Mouse (Mus musculus): Measurements from ENCODE around the gene Slc25a35. TPM values are rescaled to one million over a fixed set of nuclear protein-coding genes. Genes with fewer than 3 reads are reported as not detected.
"Not testable (repeated sequence)": the region's sequence is repeated elsewhere in the genome, so short reads cannot be mapped to it uniquely, and the experiment has no call there.

Slc25a35 gene
- total RNA-seq, 2 experiments from 2014 or later, result 5.8 to 5.9 TPM

GRCm38 (mm10) chr11:69003592-69003991 lies 35.7 kb downstream of the Slc25a35 start:
- peak in 1 of 2 experiments; percentile 39 for DNase-seq (ENCODE audit: low spot score in 2 of 2)

- no peak for DNase-seq (ENCODE audit: low spot score in 2 of 2)
Measured at GRCm38 (mm10) chr11:69005193-69005592, 37.3 kb downstream of the Slc25a35 start.

- DNase-seq (ENCODE audit: low spot score in 2 of 2), result not testable (repeated sequence)
Measured at GRCm38 (mm10) chr11:69006575-69006974, 38.6 kb downstream of the Slc25a35 start.

DNA sequence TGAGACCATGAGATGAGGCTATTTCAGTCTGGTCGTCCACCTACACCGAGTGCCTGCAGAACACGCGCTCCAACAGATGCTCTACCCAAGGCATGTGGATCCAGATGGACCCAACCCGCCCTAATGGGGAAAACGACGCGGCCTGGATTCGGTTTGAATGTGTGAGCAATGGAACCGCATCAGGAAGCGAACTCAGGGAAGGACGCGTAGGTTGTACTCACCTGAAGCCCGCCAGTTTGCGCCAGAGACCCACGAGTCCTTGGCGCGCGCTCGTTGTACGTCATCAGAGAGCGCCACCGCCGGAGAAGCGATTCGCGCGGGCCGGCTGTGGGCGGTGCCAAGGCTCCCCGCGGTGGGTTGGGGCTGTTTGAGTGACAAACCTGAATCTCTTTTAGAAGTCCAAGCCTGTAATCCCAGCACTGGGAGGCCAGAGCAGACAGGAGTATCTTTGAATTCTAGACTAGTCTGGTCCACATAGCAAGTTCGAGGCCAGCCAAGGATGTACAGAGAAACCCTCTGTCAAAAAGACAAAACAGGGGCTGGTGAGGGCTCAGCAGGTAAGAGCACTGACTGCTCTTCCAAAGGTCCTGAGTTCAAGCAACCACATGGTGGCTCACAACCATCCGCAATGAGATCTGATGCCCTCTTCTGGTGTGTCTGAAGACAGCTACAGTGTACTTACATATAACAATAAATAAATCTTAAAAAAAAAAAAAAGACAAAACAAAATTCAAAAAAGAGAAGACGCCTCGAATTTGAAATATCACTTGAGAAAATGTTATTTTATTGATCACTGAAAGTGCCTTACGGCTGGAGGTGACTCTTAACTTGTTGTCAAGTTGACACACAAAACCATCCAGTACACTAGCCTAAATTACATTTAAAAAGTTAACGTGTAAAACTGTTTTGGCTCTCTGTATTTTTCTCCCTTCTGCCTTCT lies 40.5 kb downstream of the Slc25a35 start, which contains the start of gene Pfas:
Gene Pfas (minus strand): TSS at position 279 of the 940 bp plus-strand sequence.
- peak; percentile 84 to 87 for DNase-seq (ENCODE audit: low spot score in 2 of 2)

DNA sequence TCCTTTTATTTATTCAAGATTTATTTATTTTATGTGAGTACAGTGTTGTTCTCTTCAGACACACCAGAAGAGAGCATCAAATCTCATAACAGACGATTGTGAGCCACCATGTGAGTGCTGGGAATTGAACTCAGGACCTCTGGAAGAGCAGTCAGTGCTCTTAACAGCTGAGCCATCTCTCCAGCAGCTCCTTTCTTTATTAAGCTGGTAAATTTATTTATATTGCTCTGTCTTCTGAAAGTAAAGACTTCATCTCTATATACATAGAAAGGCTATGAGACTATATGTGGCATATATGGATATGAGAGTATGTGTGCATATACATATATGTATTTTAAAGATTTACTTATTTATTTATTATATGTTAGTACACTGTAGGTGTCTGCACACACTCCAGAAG lies 41.6 kb downstream of the Slc25a35 start:
- no peak for DNase-seq (ENCODE audit: low spot score in 2 of 2)

GRCm38 (mm10) chr11:69010400-69011323 lies 42.7 kb downstream of the Slc25a35 start:
- no peak for DNase-seq (ENCODE audit: low spot score in 2 of 2)

DNA sequence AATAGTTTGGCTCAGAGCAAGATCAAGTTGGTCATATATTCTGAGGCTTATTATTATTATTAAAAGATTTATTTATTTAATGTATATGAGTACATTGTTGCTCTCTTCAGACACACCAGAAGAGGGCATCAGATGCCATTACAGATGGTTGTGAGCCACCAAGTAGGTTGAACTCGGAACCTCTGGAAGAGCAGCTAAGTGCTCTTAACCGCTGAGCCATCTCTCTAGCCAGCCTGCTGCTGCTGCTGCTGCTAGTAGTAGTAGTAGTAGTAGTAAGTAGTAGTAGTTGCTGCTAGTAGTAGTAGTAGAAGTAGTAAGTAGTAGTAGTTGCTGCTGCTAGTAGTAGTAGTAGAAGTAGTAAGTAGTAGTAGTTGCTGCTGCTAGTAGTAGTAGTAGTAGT lies 43.5 kb downstream of the Slc25a35 start:
- not testable (repeated sequence) for DNase-seq (ENCODE audit: low spot score in 2 of 2)

- peak; percentile 32 to 72 for DNase-seq (ENCODE audit: low spot score in 2 of 2)
Measured at GRCm38 (mm10) chr11:69012071-69012601, 44.2 kb downstream of the Slc25a35 start.

DNA sequence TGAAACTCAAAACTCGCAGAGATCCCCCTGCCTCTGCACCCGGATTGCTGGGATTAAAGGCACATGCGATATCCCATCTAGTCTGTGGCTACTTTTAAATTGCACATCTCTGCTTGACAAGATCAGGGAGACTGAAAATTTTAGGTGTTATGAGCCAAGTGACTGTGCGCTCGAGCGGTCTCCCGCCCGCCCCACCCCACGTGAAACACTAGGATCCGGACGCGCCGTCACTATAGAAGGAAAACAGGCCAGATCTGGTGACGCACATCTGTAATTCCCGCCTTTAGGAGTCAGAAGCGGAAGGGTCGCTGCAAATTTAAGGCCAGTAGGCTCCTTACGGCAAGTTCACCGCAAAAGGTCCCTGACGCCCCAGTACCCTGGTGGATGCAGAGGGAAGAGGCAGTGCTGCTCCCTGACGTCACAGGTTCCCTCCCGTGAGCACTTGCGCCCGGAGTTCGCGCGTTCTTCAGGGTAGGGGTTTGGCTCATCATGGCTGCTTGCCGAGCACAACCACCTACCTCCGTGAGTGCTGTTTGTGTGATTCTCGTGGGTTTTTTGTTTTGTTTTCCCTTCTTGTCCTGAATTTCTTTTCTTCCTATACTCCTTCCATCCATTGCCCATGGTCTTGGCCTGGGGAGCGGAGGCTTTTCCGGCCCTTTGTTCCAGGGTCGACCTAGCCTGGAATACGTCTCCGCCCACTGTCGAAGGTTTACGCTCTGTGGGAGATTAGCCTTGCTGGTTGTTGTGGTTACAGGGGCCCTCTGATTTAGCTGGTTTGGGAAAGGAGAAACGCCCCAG lies 47.9 kb downstream of the Slc25a35 start, which contains the start of gene Ctc1:
Gene Ctc1 (plus strand): TSS at position 268 of the 798 bp plus-strand sequence.
- peak; percentile 68 to 82 for DNase-seq (ENCODE audit: low spot score in 2 of 2)

DNA sequence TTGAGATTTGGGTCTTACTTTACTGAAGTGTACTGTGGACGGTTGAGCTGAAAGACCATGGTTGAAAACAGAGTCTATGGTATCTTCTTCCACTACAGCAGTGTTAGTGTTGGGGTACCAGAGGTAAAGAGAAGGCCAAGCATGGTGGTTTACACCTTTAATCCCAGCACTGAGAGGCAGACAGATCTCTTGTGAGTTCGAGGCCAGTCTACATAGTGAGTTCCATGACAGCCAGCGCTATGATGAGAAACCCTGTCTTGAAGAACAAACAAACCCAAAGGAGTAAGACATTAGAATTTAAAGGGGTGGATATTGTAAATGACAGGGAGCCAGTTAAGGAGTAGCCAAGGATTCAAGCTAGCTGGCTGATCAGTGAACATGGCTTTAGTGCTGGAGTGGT lies 48.8 kb downstream of the Slc25a35 start:
- no peak for DNase-seq (ENCODE audit: low spot score in 2 of 2)

DNA sequence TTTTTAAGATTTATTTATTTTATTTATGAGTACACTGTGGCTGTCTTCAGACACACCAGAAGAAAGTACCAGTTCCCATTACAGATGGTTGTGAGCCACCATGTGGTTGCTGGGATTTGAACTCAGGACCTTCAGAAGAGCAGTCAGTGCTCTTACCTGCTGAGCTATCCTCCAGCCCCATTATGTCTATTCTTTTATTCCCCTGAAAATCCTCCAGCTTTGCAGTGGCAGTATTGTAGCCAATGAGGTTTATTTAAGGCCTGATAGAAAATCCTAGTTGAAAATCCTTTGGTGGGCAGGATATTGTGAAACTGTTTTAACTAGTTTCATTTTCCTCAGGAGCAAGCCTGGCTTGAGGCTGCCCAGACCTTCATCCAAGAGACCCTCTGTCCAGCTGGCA lies 52.8 kb downstream of the Slc25a35 start:
- DNase-seq (ENCODE audit: low spot score in 2 of 2), result no peak

Small RNA genes within 50 kb of the gene (microRNA-seq; reads per million reads assigned to microRNA genes)
- not detected for gene Mir3062

Other genes with a start within 250 kb of the Slc25a35 start
- 10 to 100 TPM; 59.1 to 61.4 TPM for gene Ndel1, start 96.3 kb upstream of the Slc25a35 start, total RNA-seq (2021)
- gene Rnf222, start 79.6 kb upstream of the Slc25a35 start, total RNA-seq (2021), result under 1 TPM; 0.17 to 0.20 TPM
- gene Rpl26, start 66.5 kb upstream of the Slc25a35 start, total RNA-seq (2021), result 1,000 to 10,000 TPM; 1,502 to 1,552 TPM
- gene Odf4, start 41.0 kb upstream of the Slc25a35 start, total RNA-seq (2021), result 1 to 10 TPM; 1.5 TPM
- gene Arhgef15, start 10.7 kb upstream of the Slc25a35 start, total RNA-seq (2021), result 10 to 100 TPM; 28.6 to 29.5 TPM
- 10 to 100 TPM; 19.4 to 20.1 TPM for gene Rangrf, start 7.1 kb downstream of the Slc25a35 start, total RNA-seq (2021)
- gene Pfas, start 40.3 kb downstream of the Slc25a35 start, total RNA-seq (2021), result 10 to 100 TPM; 37.5 to 42.3 TPM
- gene Ctc1, start 47.8 kb downstream of the Slc25a35 start, total RNA-seq (2021), result 10 to 100 TPM; 50.2 to 51.3 TPM
- gene Aurkb, start 77.5 kb downstream of the Slc25a35 start, total RNA-seq (2021), result 10 to 100 TPM; 41.5 to 41.7 TPM
- 10 to 100 TPM; 24.3 to 26.0 TPM for gene Borcs6, start 91.6 kb downstream of the Slc25a35 start, total RNA-seq (2021)
- 10 to 100 TPM; 20.6 TPM for gene Tmem107, start 102.7 kb downstream of the Slc25a35 start, total RNA-seq (2021)
- 100 to 1,000 TPM; 208 to 226 TPM for gene Vamp2, start 120.4 kb downstream of the Slc25a35 start, total RNA-seq (2021)
- 100 to 1,000 TPM in 1 of 2 experiments, 10 to 100 TPM in 1; 99.4 to 130 TPM for gene Per1, start 127.1 kb downstream of the Slc25a35 start, total RNA-seq (2021)
- under 1 TPM; 0.51 to 0.59 TPM for gene Hes7, start 152.3 kb downstream of the Slc25a35 start, total RNA-seq (2021)
- gene 9130213A22Rik, start 154.5 kb downstream of the Slc25a35 start, total RNA-seq (2021), result 1 to 10 TPM; 1.3 to 1.4 TPM
- under 1 TPM; 0.67 to 0.73 TPM for gene Aloxe3, start 157.8 kb downstream of the Slc25a35 start, total RNA-seq (2021)
- not detected for gene Alox12b, start 188.9 kb downstream of the Slc25a35 start, total RNA-seq (2021)
- under 1 TPM in 1 of 2 experiments, not detected in 1; 0.08 TPM for gene Alox8, start 229.7 kb downstream of the Slc25a35 start, total RNA-seq (2021)